Mouse (Mus musculus): ENCODE measurements at regions not wholly inside any gene's neighbourhood (a gene's known extent, or its start where the extent isn't known, plus 50 kb on each side); places are given as distances from the start of the nearest gene placed in this dataset.
A peak's percentile ranks its signal among the peaks of the same experiment; 100 is the strongest.
"Not testable (repeated sequence)": the region's sequence is repeated elsewhere in the genome, so short reads cannot be mapped to it uniquely, and the experiment has no call there.

GRCm38 (mm10) chr4:22131751-22132736 is 200.9 kb downstream of the Faxc start:
- peak in 1 of 2 experiments; percentile 9 for DNase-seq

DNA sequence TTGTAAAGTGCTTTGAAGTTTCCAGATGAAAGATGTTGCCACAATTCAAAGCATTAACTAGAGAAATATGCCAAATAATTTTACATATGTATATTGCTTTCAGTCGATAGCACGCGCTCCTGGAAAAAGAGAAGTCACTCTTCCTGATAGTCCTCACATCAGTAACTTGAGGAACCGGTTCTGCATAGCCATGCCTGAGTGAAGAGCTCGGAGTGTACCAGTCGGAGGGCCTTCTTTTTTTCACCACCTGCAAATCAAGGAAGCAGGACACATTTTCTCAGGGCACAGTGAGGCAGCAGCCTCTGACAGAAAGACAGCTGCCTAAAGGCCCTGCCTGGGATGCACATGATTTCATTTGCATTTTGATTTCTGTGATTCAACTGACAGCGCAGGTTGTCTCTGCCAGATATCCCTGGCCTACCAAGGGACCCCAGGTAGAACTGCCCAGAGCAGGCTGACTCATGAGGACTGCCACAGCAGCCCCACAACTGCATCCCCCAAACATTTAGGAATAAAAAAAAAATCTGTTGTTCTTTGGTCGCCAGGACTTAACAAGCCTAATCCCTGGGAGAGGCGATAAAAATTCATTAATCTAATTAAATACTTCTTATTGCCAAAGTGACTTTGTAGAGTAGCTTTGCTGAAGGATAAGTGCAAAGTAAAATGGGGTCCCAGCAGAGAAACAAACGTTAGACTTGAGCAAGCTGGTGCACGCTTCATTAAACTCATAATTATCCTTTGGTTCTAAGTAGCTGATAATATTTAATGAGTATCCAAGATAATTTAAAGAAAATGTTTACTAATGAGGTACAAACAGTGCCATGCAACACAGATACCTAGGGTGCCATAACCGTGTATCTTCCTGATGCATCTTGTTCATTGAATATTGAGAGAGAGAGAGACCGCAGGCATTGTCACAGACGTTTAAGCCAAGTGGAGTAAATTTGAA is 202.7 kb downstream of the Faxc start:
- DNase-seq: no peak

GRCm38 (mm10) chr4:22140122-22140521 is 209.0 kb downstream of the Faxc start:
- no peak for DNase-seq

GRCm38 (mm10) chr4:22143546-22143945 is 212.4 kb downstream of the Faxc start:
- DNase-seq: no peak

GRCm38 (mm10) chr4:22144834-22145233 is 212.5 kb upstream of the Fbxl4 start:
- DNase-seq: not testable (repeated sequence)

DNA sequence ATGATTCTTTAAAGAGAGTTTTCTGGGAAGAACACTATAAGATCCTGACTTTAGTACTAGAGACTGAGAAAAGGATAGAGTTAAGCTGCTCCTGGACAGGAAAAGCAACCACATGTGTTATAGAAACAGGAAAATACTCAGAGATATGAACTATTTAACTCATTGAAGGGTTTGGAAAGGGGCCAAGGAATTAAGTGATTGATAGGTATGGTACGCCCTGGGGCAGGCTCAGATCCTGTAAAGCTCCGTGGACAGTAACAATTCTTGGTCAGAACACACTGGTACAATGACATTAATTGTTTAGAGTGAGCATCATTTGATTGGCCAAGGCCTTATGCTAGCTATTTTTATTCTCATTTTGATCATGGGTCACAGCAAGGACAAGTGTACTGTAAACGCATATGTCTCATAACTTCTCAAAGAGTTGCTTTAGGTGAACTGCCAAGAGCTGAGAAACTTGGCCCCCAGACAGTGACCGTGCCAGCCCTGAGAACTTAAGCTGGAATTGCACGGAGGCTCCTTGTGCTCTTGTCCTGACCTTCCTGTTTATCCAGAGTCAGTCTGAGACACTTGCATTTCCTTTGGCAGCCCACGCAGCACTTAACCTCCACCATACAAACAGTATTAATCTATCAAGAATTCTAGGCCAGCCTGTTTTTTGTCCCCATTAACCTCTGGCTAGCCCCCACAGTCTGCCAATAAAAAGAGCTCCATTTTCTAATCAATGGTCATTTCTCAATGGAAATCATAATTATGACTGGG is 210.5 kb upstream of the Fbxl4 start:
- DNase-seq: no peak

GRCm38 (mm10) chr4:22151899-22152493 is 205.3 kb upstream of the Fbxl4 start:
- no peak for DNase-seq

DNA sequence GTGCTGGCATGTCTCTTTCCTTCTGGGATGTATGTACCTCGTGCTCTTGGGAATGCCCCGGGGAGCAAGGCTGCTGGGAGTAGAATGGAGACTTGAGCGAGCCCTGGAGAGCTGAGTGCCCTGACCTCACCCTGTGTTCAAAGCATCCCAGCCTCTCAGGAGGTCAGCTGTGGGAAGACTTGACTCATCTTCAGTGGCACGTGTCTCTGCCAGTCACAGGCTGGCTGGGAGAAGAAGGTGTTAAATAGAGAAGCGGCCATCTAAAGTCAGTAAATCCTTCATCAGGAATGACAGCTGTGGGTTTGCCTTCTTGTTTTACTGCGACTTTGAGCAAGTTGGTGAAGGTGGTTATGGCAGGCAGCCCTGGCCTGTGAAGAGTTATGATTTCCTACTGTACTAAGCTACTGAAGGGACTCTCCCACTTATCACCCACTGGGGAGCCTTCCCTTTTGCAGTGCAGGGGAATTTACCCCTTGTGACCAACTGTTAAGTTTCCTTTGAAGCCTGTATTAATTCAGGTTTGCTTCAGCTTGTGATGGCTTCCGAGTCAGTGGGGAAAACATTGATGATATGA is 204.3 kb upstream of the Fbxl4 start:
- no peak for DNase-seq

DNA sequence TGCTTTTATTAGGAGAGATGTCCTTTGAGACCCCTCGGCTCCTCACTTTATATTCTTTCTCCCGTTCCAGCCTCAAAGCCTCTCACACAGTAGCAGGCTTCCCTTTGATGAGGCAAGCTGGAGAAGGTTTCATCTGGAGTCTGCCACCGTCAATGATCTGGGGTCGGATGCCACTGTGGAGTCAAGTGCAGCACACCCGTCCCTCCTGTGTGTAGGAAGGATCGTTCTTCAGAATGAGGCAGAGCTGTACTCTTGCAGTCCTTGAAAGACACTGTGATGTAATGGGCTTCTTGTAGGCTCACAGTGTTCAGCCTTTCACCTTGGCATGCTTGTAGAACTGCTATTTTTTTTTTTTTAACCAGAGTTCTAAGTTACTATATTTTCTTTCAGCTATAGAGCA is 203.7 kb upstream of the Fbxl4 start:
- DNase-seq: no peak

- DNase-seq: no peak
Measured at GRCm38 (mm10) chr4:22186422-22186821, 170.9 kb upstream of the Fbxl4 start.

- DNase-seq: no peak
Measured at GRCm38 (mm10) chr4:22188141-22189006, 169.0 kb upstream of the Fbxl4 start.

DNA sequence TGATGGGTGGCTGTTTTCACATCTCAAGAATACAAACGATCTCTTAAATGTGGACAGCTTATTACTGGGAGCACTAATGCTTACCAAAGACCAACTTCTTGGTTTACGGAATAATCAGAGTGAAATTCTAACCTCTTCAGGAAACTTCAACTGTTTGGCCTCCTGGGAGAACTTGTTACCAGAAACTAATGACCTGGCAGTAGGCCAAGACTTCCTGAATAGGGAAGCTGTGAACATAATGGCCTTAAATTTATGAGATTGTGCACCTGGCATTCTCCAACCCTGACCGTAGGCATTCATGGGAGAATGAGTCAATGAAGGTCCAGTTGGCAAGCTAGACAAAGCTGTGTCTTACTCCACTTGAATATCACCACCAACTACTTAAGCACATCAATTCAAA is 160.8 kb upstream of the Fbxl4 start:
- DNase-seq: no peak

DNA sequence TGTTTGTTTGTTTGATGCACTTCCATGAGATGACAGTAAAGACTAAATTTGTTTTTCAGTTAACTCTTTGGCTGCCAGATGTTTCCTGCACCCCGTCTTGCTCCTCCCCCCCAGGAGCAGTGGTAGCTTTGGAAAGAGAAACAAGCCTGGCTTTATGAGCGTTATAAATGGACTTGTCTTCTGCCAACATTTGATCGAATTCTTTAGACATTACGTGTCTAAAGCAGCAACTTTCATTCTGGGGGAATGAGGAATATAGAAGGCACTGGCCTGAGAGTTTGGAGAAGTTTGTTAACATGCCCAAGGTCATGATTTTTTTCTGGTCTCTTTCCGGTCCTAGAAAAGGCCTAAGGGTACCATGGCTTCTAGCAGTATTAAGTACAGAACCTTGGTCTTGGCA is 148.8 kb upstream of the Fbxl4 start:
- DNase-seq: no peak

GRCm38 (mm10) chr4:22237640-22238039 is 119.7 kb upstream of the Fbxl4 start:
- DNase-seq: no peak

GRCm38 (mm10) chr4:22250276-22250675 is 107.1 kb upstream of the Fbxl4 start:
- DNase-seq: not testable (repeated sequence)

DNA sequence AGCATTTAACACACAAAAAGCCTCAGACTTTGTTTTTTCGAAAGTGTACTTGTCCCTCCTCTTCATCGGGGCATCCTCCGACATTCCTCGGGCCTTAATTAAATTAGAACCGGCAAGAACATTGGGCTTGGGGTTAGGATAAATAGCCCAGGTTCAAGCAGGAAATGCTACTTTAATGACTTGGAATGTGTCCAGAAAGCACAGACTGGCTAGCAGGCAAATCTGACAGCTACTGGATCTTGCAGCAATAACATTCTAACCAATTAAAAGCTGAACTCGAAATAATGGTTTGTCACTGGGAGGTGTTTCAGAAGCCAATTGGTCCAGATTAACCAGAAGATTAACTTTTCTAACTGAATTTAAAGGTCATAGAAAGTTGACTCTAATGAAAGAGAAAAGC is 93.4 kb upstream of the Fbxl4 start:
- no peak for DNase-seq

DNA sequence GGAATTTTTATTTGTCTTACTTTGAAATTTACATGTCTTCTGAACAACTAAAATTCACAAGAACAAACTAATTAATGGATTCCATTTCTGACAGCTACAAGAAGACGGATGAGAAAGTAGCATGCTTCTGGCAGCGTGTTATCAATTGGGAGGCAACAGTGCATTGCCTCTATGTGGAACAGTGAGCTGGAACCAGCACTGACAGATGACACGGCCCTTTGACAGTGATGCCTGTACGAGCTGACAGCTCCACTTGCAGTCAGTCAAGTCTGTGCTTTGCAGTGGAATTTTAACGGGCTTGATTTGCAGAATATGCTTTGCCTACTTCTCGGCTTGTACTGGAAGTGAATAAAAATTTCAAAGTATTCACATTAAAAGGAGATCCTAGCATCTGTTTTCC is 88.3 kb upstream of the Fbxl4 start:
- no peak for DNase-seq

GRCm38 (mm10) chr4:22274178-22274577 is 83.2 kb upstream of the Fbxl4 start:
- no peak for DNase-seq

DNA sequence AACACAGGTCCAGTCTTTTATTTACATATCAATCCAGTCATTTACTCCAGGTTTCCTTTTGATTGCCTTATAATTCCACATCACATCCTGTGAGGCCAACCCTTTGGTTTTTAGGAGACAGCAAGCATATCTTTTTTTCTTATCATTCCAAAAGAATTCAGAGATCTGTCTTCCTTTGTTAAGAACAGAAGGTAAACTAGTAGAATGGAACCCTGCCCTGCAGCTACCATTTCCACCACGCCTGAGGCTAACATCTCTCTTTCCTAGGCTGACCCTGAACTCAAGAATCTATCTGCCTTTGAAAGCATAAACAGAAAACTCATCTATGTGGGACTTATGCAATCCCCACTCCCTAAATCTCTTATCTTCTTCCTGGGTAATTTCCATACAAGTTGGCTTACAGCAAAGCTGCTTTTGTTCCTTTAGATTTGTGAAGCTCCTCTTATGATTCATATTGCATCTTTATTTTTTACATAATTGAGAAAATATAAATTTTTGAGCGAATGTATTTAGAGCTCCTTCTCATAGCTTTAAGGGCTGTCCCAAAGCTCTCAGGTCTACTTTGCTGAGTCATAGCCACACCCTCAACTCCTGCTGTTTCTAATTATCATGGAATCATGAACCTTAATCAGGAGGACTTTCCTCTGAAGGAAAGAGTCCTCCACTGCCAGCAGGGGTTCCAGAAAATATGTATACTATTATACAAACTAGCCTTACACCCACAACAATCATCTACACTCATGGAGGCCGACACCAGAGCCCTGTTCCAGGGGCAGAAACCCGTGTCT is 74.6 kb upstream of the Fbxl4 start:
- no peak for DNase-seq

GRCm38 (mm10) chr4:22292169-22292568 is 65.2 kb upstream of the Fbxl4 start:
- no peak for DNase-seq
